Comparison of ENCODE assay signal across 7 mouse cellular contexts in the genomic region with DNA sequence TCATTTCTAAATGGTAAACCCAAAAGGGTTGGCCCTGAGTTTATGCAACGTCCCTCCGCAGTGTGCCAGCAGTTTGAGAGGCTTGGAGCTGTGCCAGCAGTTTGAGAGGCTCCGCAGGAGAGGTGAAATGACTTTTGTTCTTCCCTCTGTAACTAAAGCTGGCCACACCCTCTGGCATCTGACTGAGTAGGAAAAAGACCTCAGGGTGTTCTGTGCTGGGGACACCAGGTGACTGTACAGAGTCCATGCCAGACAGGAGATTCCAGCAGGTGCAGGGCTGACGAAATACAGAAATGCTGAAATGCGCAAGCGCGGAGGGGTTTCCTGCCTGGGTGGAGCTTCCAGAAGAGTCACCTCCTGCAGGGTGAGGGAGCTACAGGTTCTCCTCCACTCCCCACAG. TPM values are rescaled to one million over a fixed set of nuclear protein-coding genes. Genes with fewer than 3 reads are reported as not detected.
DNase-seq lines count a peak whose midpoint lies in the region; ATAC-seq and TF ChIP-seq lines count a peak whose summit lies in the region.

No protein-coding gene starts in this region.

- no peak overlapping the region for H3K9ac ChIP-seq in ES-Bruce4 (ENCODE audit: low read depth, poor library complexity, severe bottlenecking)
- H3K9ac ChIP-seq in liver, embryonic 14.5 days (replicated peaks) = no peak overlapping the region

- H3K4me3 ChIP-seq in ES-Bruce4 (ENCODE audit: low read depth, low read length) = no peak overlapping the region
- no peak overlapping the region for H3K4me3 ChIP-seq in liver, embryonic 14.5 days (ENCODE audit: insufficient read depth in 1 of 2, low read depth in 2 of 2, low read length in 2 of 2)
- H3K4me3 ChIP-seq in spleen, adult 2 months (ENCODE audit: extremely low read depth, insufficient read depth, insufficient read length) = peak overlapping the region; percentile 47

- no peaks in the 10 kb centered on the region for H3K36me3 ChIP-seq in ES-Bruce4 (ENCODE audit: control insufficient read depth, insufficient read depth, low read length, poor library complexity, severe bottlenecking)
- no peaks in the 10 kb centered on the region for H3K36me3 ChIP-seq in liver, embryonic 14.5 days (replicated peaks; ENCODE audit: control insufficient read depth, insufficient read depth, low read depth)
- no peaks in the 10 kb centered on the region for H3K36me3 ChIP-seq in spleen, adult 2 months (ENCODE audit: control insufficient read depth, insufficient read depth, low read length)

- TF ChIP-seq EP300 in ES-Bruce4 (IDR thresholded peaks at IDR 0.05; ENCODE audit: insufficient read depth, low read depth, low read length) = peak; percentile 78
- TF ChIP-seq EP300 in liver, embryonic 14.5 days (IDR thresholded peaks at IDR 0.05; ENCODE audit: low read depth) = no peak

- peak; percentile 53; the same call in 1 of the 2 replicates for ATAC-seq in liver, embryonic 14.5 days (ENCODE audit: insufficient read depth)

- peak; percentile 56 for DNase-seq in A20 (ENCODE audit: low read depth, low spot score)
- DNase-seq in cerebellum, adult 9-11 months = peak; percentile 77
- peak; percentile 58 for DNase-seq in heart, postnatal 25 days (ENCODE audit: low spot score)
- DNase-seq in liver, embryonic 14.5 days (ENCODE audit: low read depth in 3 of 3, low spot score in 3 of 3) = no peak
- DNase-seq in spleen, adult 2 months (ENCODE audit: low read depth in 1 of 2, low spot score in 2 of 2) = peak; percentile 70 to 72
- DNase-seq in frontal cortex, adult 2 months (ENCODE audit: extremely low spot score in 1 of 2, low spot score in 1 of 2) = no peak

- 39% methylated on average over 7 of the region's 7 CpGs for WGBS in liver, embryonic 14.5 days (ENCODE audit: insufficient replicate concordance)
- WGBS in spleen, adult 2 months = 6% methylated on average over 7 of the region's 7 CpGs

- peak overlapping the region; percentile 18; the same call in 1 of the 2 replicates for H3K4me2 ChIP-seq in liver, embryonic 14.5 days (ENCODE audit: low read depth)

- 0 out of 2 replicates have a peak overlapping the region, but pooled peaks have one; percentile 28 for H3K27ac ChIP-seq in ES-Bruce4 (ENCODE audit: insufficient read depth, low read length)
- H3K27ac ChIP-seq in liver, embryonic 14.5 days = no peak overlapping the region
- H3K27ac ChIP-seq in spleen, adult 2 months (ENCODE audit: insufficient read depth, low read length) = no peak overlapping the region

- intact Hi-C loops in heart, postnatal 25 days (cut with DNase I) = no loop called here

- H3K27me3 ChIP-seq in ES-Bruce4 (ENCODE audit: control insufficient read depth, insufficient read depth, low read length, poor library complexity, severe bottlenecking) = no peaks in the 10 kb centered on the region
- no peaks in the 10 kb centered on the region for H3K27me3 ChIP-seq in liver, embryonic 14.5 days (ENCODE audit: control insufficient read depth, insufficient read depth, low read length)
- H3K27me3 ChIP-seq in spleen, adult 2 months (ENCODE audit: control insufficient read depth, insufficient read depth, low read length) = no peaks in the 10 kb centered on the region

- H3K9me3 ChIP-seq in ES-Bruce4 (replicated peaks; ENCODE audit: control insufficient read depth, insufficient read depth, low read length, poor library complexity, severe bottlenecking) = no peaks in the 10 kb centered on the region
- no peaks in the 10 kb centered on the region for H3K9me3 ChIP-seq in liver, embryonic 14.5 days (ENCODE audit: control insufficient read depth, low read length)

- TF ChIP-seq CTCF in ES-Bruce4 (IDR thresholded peaks at IDR 0.05; ENCODE audit: low read depth, low read length) = no peak
- TF ChIP-seq CTCF in liver, embryonic 14.5 days (IDR thresholded peaks at IDR 0.05; ENCODE audit: low read depth) = no peak
- TF ChIP-seq CTCF in spleen, adult 2 months (IDR thresholded peaks at IDR 0.05; ENCODE audit: extremely low read depth, insufficient read depth, insufficient read length, insufficient replicate concordance) = no peak

- TF ChIP-seq POLR2A in ES-Bruce4 (IDR thresholded peaks at IDR 0.05; ENCODE audit: insufficient read depth, low read length) = no peak
- no peak for TF ChIP-seq POLR2A in spleen, adult 2 months (IDR thresholded peaks at IDR 0.05; ENCODE audit: low read depth, low read length)

- peaks cover 6% of the 10 kb centered on the region for H3K4me1 ChIP-seq in ES-Bruce4 (ENCODE audit: control insufficient read depth, insufficient read depth, low read length)
- peaks cover 3 to 5% of the 10 kb centered on the region in 2 experiments; a peak in 2 of 4 replicates for H3K4me1 ChIP-seq in liver, embryonic 14.5 days (replicated peaks; ENCODE audit: control insufficient read depth in 2 of 2, insufficient read depth in 2 of 2, low read length in 1 of 2)
- H3K4me1 ChIP-seq in spleen, adult 2 months (ENCODE audit: control insufficient read depth, insufficient read depth, insufficient read length) = peaks cover 4% of the 10 kb centered on the region; the same call in 1 of the 2 replicates

RNA-seq across cellular contexts. Expression of a gene that starts 16.4 kb away (rescaled TPM):
- 11.7 and 13.7 TPM in 2 replicates for polyA plus RNA-seq in ES-Bruce4 (2011; ENCODE audit: insufficient read depth, insufficient read length, low read depth, missing spikeins)
- total RNA-seq in heart, postnatal 25 days (2021) = 10 to 100 TPM; 12.4 to 13.9 TPM
- polyA plus RNA-seq in liver, embryonic 14.5 days (2012; rRNA removed) = 15.9 and 18.2 TPM in 2 replicates
- polyA plus RNA-seq in liver, embryonic 14.5 days (2014; fragmentation: Nextera tagmentation; extraction: Ambion mirVana) = 19.9 and 21.7 TPM in 2 replicates
- 93.6 and 101 TPM in 2 replicates for polyA plus RNA-seq in spleen, adult 2 months (2012; rRNA removed)
- polyA plus RNA-seq in frontal cortex, adult 2 months (2012; rRNA removed) = 22.4 and 23.9 TPM in 2 replicates

RNA-seq across cellular contexts. Expression of a gene that starts 50.6 kb away (rescaled TPM):
- 12.2 and 12.4 TPM in 2 replicates for polyA plus RNA-seq in ES-Bruce4 (2011; ENCODE audit: insufficient read depth, insufficient read length, low read depth, missing spikeins)
- 10 to 100 TPM; 56.1 to 63.6 TPM for total RNA-seq in heart, postnatal 25 days (2021)
- polyA plus RNA-seq in liver, embryonic 14.5 days (2012; rRNA removed) = 1.1 and 1.3 TPM in 2 replicates
- 0.52 and 0.88 TPM in 2 replicates for polyA plus RNA-seq in liver, embryonic 14.5 days (2014; fragmentation: Nextera tagmentation; extraction: Ambion mirVana)
- 22.9 and 24.7 TPM in 2 replicates for polyA plus RNA-seq in spleen, adult 2 months (2012; rRNA removed)
- 8.9 and 9.2 TPM in 2 replicates for polyA plus RNA-seq in frontal cortex, adult 2 months (2012; rRNA removed)

Comparison
In these comparisons a context has a peak if more than half of its experiments do, and no peak if none do; other contexts are left out.
1. DNase-seq: peak in A20 (single experiment), cerebellum, adult 9-11 months (single experiment), heart, postnatal 25 days (single experiment) and spleen, adult 2 months (2 of 2); none in liver, embryonic 14.5 days (0 of 3) and frontal cortex, adult 2 months (0 of 2).